Mouse (Mus musculus) olfactory bulb, adult 2 months (tissue): ENCODE data around the gene 4921504E06Rik.

Experiments used
- CTCF ChIP-seq: fragments of 200-500 bp; IDR thresholded peaks from 2 replicates; pipeline ENCODE4 v1.5.1; 2012; ENCODE audit warnings: low read depth, mild to moderate bottlenecking, low read length, moderate library complexity; ENCODE audit not compliant: insufficient read depth
- POLR2A ChIP-seq: fragments of 200-500 bp; IDR thresholded peaks from 2 replicates; pipeline ENCODE4 v1.6.1; 2012; ENCODE audit warnings: mild to moderate bottlenecking, low read depth, low read length, moderate library complexity; ENCODE audit not compliant: insufficient read depth

- no peak for TF ChIP-seq CTCF
- no peak for TF ChIP-seq POLR2A
Measured at GRCm38 (mm10) chr2:19553821-19554592, at the start of gene 4921504E06Rik.
